Mouse (Mus musculus): ENCODE measurements at regions not wholly inside any gene's neighbourhood (a gene's known extent, or its start where the extent isn't known, plus 50 kb on each side); places are given as distances from the start of the nearest gene placed in this dataset.

DNA sequence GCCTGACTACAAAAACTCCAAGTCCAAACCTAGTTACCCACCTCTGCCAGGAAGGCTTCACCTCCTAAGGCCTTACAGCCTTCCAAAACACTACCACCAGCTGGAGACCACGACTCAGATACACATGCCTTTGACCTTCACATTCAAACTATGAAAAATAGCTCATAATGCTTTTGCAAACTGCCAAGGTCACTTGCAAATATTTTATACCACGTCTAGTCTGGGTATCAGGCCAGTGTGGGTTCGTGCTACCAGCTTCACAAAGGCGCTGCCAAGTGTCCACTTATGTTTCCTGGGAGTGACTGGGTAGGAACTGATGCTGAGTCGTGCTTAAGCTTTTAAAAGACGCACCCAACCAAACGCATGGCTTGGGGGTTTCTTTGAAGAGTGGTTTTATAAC is 69.5 kb upstream of the Zfp637 start:
- in situ Hi-C loops (cut with MboI; ENCODE audit: low pct_unique_long_range_greater_than_20kb in 1 of 2, low sequenced_read_pairs in 2 of 2, unreplicated experiment in 1 of 2): no loop called here

DNA sequence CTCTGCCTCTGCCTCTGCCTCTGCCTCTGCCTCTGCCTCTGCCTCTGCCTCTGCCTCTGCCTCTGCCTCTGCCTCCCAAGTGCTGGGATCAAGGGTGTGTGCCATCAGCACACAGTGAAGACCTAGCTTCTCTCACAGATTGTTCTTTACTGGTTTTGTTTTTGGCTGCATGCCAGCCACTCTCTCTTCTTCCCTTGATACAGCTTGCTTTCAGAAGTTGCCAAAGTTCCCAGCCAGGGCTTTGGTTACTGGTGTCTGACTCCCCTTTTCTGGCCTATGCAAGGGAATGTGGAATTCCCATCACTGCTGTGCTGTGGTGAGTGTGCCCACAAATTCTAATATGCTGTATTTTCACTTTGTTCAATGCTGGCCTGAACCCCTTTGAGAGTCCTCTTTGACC is 68.6 kb upstream of the Zfp637 start:
- in situ Hi-C loops (cut with MboI; ENCODE audit: low pct_unique_long_range_greater_than_20kb in 1 of 2, low sequenced_read_pairs in 2 of 2, unreplicated experiment in 1 of 2): no loop called here

DNA sequence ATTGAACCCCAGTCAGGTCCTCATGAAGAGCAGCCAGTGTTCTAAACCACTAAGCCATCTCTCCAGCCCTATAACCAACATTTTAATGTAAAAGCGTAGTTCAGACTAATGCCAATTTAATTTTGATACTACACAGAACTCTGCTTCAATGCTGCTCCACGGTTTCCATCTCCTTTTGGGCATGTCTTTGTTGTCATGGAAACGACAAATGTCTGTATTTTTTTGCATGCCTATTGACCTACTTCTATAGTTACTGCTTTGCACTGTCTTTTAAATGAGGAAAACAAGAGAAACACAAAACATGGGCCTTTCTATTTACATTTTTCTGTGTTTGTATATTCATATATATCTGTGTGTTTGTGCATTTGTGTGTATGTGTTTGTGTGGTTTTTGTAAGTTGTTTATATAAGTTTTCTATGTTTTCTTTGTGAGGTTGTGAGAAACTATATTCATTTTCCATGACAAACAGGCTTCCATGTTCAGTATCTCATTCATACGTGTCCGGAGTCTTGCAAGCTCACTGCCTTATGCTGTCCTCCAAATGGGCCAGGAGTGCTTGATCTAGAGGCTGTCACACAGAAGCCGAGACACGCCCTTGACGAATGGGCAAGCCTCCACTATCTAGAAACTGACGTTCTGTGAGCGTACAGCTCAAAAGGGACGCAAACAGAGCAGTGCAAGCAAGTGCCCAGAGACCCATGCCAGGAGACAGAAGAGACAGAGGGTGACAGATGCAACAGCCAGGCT is 65.5 kb upstream of the Zfp637 start:
- in situ Hi-C loops (cut with MboI; ENCODE audit: low pct_unique_long_range_greater_than_20kb in 1 of 2, low sequenced_read_pairs in 2 of 2, unreplicated experiment in 1 of 2): no loop called here

DNA sequence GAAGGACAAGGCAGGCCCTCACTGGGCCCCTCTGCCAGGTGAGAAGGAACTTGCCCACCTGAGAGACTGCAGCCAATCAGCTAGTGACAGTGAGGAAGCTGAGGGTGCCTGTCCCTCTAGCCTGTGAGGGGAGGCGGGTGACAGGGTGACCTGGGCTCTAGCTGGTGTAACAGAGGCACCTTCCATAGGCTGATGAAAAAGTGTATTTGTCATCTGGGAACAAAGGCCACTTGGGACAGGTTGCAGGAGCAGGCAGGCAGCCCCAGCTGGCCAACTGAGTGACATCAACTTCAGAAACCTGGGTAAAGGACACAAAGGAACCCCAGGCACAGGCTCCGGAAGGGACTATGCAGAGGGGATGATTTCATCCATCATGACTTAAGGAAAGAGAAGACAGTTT is 63.0 kb upstream of the Zfp637 start:
- in situ Hi-C loops (cut with MboI; ENCODE audit: low pct_unique_long_range_greater_than_20kb in 1 of 2, low sequenced_read_pairs in 2 of 2, unreplicated experiment in 1 of 2): no loop called here

DNA sequence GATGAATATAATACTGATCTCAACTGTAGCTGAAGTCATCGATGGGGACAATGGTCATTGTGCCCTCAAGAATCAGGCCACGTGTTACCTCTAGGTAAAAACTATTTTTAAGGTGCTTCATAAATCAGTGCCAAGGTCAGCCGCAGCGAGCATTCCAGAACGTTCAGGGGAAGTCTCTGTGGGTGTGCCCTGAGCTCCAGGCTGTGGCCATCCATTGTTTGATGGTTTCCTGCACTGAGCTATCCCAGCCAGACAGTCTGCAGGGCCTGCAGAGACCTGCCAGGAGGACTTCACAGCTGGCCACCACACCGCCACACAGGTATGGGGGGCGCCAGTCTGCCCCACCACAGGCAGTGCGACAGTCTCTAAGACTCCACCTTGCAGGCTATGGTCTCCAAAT is 62.5 kb upstream of the Zfp637 start:
- in situ Hi-C loops (cut with MboI; ENCODE audit: low pct_unique_long_range_greater_than_20kb in 1 of 2, low sequenced_read_pairs in 2 of 2, unreplicated experiment in 1 of 2): no loop called here

DNA sequence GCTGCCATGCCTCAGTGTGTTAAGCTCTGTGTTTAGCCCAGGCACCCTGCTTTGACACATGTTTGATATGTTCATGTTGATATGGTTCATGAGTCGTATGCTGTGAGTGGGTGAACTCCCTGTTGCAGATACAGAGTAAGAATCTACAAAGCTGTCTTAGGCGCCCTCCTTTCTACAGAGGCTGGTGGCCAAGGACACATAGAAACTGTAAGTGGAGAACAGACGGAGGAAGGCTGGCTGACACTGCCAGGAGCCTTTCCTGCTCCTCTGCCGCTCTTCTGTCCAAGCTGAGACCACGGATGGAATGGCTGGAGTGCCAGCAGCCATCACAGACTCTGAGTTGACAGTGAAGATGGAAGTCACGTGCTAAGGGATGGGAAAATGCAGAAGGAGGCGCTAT is 62.0 kb upstream of the Zfp637 start:
- in situ Hi-C loops (cut with MboI; ENCODE audit: low pct_unique_long_range_greater_than_20kb in 1 of 2, low sequenced_read_pairs in 2 of 2, unreplicated experiment in 1 of 2): no loop called here

DNA sequence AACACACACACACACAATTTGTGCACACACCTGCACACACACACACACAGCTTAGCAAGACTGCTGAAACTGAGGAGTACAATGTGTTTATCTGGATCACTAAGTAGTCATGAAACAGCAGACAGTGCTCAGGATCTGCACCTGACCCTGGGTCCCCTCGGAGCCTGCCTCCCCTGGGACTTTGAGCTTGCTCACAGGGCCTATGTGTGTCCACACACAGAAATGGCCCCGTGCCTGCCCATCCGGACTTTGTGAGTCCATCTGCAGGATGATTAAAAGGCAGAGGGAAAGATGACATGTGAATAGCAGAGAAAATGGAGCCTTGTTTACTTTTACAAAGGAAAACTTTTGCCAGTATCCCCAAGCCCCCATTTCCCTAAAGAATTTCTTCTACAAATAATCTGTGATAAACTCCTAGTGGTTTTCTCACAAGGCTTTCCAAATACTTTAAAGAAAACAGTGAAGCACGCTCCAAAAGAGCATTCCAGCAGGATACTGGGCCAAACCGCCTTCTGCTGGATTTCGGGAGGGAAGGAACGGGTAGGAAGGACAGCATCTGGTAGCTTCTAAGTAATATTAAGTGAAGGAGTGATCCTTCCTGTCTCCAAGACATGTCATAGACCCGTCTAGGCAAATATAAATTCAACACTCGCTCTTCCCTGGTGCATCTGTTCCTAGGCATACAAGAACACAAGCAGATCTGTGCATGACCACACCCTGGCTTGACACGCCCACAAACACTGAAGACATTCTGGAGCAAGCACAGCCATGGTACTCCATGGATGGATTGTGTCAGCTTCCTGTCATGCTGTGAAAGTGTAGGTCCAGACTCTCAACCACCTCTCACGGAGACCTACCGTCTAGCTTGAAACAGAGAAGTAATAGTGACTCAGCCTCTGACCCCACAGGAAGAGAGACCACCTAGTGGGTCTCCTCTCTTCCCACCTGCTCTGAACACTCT is 52.1 kb upstream of the Zfp637 start:
- in situ Hi-C loops (cut with MboI; ENCODE audit: low pct_unique_long_range_greater_than_20kb in 1 of 2, low sequenced_read_pairs in 2 of 2, unreplicated experiment in 1 of 2): no loop called here

DNA sequence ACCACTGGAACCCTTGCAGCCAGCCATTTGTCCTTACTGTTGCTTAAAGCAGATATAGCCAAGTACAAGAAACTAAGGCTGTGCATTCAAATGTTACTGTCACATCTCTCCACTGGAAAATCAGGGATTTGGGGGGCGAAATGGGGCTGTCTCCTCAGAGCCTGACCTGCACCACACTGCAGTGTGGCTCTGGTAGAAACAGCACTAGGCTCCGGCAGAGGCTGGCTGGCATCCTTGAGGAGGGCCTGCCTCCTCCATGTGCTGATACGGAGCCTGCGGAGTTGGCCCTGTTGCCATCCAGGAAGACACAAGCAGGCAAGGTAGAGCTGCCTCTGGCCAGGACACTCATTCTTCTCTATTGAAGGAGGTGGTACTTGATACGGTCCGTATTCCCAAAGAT is 50.4 kb upstream of the Zfp637 start:
- in situ Hi-C loops (cut with MboI; ENCODE audit: low pct_unique_long_range_greater_than_20kb in 1 of 2, low sequenced_read_pairs in 2 of 2, unreplicated experiment in 1 of 2): no loop called here
